Mouse (Mus musculus) stomach, postnatal 0 days (tissue): ENCODE data around the gene Rag2.

Source experiments
- CTCF ChIP-seq: IDR thresholded peaks from 2 replicates; pipeline ENCODE4 v1.5.1; 2016; ENCODE audit warnings: antibody characterized with exemption, low read depth, mild to moderate bottlenecking, moderate library complexity
- EP300 ChIP-seq: optimal IDR thresholded peaks from 2 replicates; pipeline ENCODE3; 2016; ENCODE audit warnings: antibody characterized with exemption

DNA sequence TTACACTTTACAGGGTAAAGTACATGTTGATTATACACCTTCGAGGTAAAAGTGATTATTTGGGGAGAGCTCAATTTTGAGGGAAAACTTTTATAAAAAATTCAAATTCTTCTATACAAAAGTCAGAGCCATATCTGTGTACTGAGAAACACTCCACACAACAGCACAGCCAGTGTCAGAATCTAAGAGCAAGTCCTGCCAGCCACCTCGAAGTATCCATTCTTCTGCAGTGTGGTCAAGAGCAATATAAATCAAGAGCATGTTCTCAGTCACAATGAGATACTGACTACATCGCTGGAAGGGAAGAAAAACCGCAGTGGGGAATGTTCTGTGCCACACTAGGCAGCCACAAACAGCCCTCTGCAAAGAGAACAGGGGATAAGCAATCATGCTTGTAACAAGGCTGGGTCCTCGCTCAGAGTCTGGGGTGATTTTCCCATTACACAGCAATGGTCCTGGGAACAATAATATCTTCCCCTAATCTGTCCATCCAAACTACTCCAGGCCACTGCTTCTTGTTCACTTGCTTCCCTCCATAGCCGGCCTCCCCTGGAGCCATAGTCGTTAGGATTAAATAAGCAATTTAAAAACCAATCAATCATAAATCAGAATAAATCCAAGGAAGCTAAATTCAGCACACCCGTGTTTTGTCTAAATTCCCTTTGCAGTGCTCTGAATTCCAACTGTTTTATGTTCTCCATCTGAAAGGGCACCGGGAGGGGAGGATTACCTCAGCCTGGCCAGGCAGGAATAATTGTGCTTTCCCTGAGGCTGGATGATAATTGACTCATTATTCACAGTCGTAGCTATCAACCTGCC is 32.3 kb upstream of the Rag2 start:
- no peak for TF ChIP-seq EP300
- TF ChIP-seq CTCF: no peak
